Mouse (Mus musculus) ovary, adult 18-20 months (tissue): ENCODE measurements around the gene Ctns.
A peak's percentile ranks its signal among the peaks of the same experiment; 100 is the strongest.

Source experiments
- DNase-seq: peaks from one replicate; pipeline ENCODE4 v3.0.0; 2022; ENCODE audit warnings: low spot score, mixed read lengths

Gene Ctns

GRCm38 (mm10) chr11:73137591-73138501 lies 61.0 kb downstream of the Ctns start, which contains the start of gene Haspin:
Gene Haspin (minus strand): TSS chr11:73138294.
- peak; percentile 75 for DNase-seq

GRCm38 (mm10) chr11:73137116-73137515 lies 61.7 kb downstream of the Ctns start:
- no peak for DNase-seq

DNA sequence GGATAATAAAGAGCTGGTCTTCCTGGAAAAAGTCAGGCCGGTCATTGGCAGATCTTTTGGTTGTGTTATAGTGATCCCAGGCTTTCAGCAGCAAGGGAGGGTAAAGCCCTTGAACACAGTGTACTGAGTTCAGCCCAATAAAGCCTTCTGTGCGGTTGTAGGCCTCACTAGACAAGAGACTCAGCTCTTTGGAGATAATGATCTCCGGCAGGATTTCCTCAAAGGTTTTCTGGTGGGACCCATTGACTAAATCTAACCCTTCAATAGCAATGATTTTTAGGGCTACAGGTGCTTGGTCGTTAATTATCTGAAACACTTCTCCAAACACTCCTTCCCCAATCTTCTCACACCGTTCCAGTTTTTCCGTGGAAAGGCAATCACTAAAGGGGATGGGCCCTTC lies 62.3 kb downstream of the Ctns start:
- no peak for DNase-seq

GRCm38 (mm10) chr11:73134222-73134621 lies 64.6 kb downstream of the Ctns start:
- DNase-seq: no peak
